Mouse (Mus musculus): ENCODE measurements at regions not wholly inside any gene's neighbourhood (a gene's known extent, or its start where the extent isn't known, plus 50 kb on each side); places are given as distances from the start of the nearest gene placed in this dataset.

GRCm38 (mm10) chr7:135844018-135844417 is 127.9 kb upstream of the Mki67 start:
- 63% methylated on average over 5 of the region's 5 CpGs for WGBS
- H3K27me3 ChIP-seq (replicated peaks; ENCODE audit: control insufficient read depth, insufficient read depth, low read length), result no peaks in the 10 kb centered on the region
- H3K27ac ChIP-seq (ENCODE audit: insufficient read depth, low read depth, low read length), result no peak overlapping the region
- no peak for DNase-seq
- H3K4me3 ChIP-seq (ENCODE audit: insufficient read depth, low read depth, low read length), result no peak overlapping the region
- no peaks in the 10 kb centered on the region for H3K4me1 ChIP-seq (ENCODE audit: control insufficient read depth, insufficient read depth, low read length)
- no peaks in the 10 kb centered on the region for H3K36me3 ChIP-seq (ENCODE audit: control insufficient read depth, insufficient read depth, low read length)
- no peak for TF ChIP-seq POLR2A (IDR thresholded peaks at IDR 0.05; ENCODE audit: low read depth, low read length)
- no peak for TF ChIP-seq CTCF (conservative IDR thresholded peaks at IDR 0.05; ENCODE audit: insufficient read depth, insufficient read length, low read depth, low read length)

GRCm38 (mm10) chr7:135847304-135847703 is 131.1 kb upstream of the Mki67 start:
- no peak for TF ChIP-seq CTCF (conservative IDR thresholded peaks at IDR 0.05; ENCODE audit: insufficient read depth, insufficient read length, low read depth, low read length)
- TF ChIP-seq POLR2A (IDR thresholded peaks at IDR 0.05; ENCODE audit: low read depth, low read length), result no peak
- no peaks in the 10 kb centered on the region for H3K4me1 ChIP-seq (ENCODE audit: control insufficient read depth, insufficient read depth, low read length)
- 57% methylated on average over 9 of the region's 9 CpGs for WGBS
- H3K4me3 ChIP-seq (ENCODE audit: insufficient read depth, low read depth, low read length), result no peak overlapping the region
- DNase-seq, result no peak
- H3K36me3 ChIP-seq (ENCODE audit: control insufficient read depth, insufficient read depth, low read length), result no peaks in the 10 kb centered on the region
- H3K27ac ChIP-seq (ENCODE audit: insufficient read depth, low read depth, low read length), result no peak overlapping the region
- no peaks in the 10 kb centered on the region for H3K27me3 ChIP-seq (replicated peaks; ENCODE audit: control insufficient read depth, insufficient read depth, low read length)

GRCm38 (mm10) chr7:135848170-135848569 is 132.0 kb upstream of the Mki67 start:
- Histone ChIP-seq H3K4me3 (ENCODE audit: insufficient read depth, low read depth, low read length) (no peak overlapping the region), H3K27me3 (replicated peaks; ENCODE audit: control insufficient read depth, insufficient read depth, low read length) (no peaks in the 10 kb centered on the region), H3K4me1 (ENCODE audit: control insufficient read depth, insufficient read depth, low read length) (no peaks in the 10 kb centered on the region), H3K36me3 (ENCODE audit: control insufficient read depth, insufficient read depth, low read length) (no peaks in the 10 kb centered on the region), H3K27ac (ENCODE audit: insufficient read depth, low read depth, low read length) (no peak overlapping the region)
- DNase-seq, result peak; percentile 17
- 52% methylated on average over 4 of the region's 4 CpGs for WGBS
- TF ChIP-seq CTCF (conservative IDR thresholded peaks at IDR 0.05; ENCODE audit: insufficient read depth, insufficient read length, low read depth, low read length) (no peak), POLR2A (IDR thresholded peaks at IDR 0.05; ENCODE audit: low read depth, low read length) (no peak)

GRCm38 (mm10) chr7:135848833-135849232 is 132.7 kb upstream of the Mki67 start:
- 63% methylated on average over 5 of the region's 5 CpGs for WGBS
- TF ChIP-seq POLR2A (IDR thresholded peaks at IDR 0.05; ENCODE audit: low read depth, low read length) (no peak), CTCF (conservative IDR thresholded peaks at IDR 0.05; ENCODE audit: insufficient read depth, insufficient read length, low read depth, low read length) (no peak)
- Histone ChIP-seq H3K36me3 (ENCODE audit: control insufficient read depth, insufficient read depth, low read length) (no peaks in the 10 kb centered on the region), H3K4me1 (ENCODE audit: control insufficient read depth, insufficient read depth, low read length) (no peaks in the 10 kb centered on the region), H3K27me3 (replicated peaks; ENCODE audit: control insufficient read depth, insufficient read depth, low read length) (no peaks in the 10 kb centered on the region), H3K27ac (ENCODE audit: insufficient read depth, low read depth, low read length) (no peak overlapping the region), H3K4me3 (ENCODE audit: insufficient read depth, low read depth, low read length) (no peak overlapping the region)
- no peak for DNase-seq

- Histone ChIP-seq H3K36me3 (ENCODE audit: control insufficient read depth, insufficient read depth, low read length) (no peaks in the 10 kb centered on the region), H3K4me3 (ENCODE audit: insufficient read depth, low read depth, low read length) (no peak overlapping the region), H3K27ac (ENCODE audit: insufficient read depth, low read depth, low read length) (no peak overlapping the region), H3K4me1 (ENCODE audit: control insufficient read depth, insufficient read depth, low read length) (no peaks in the 10 kb centered on the region), H3K27me3 (replicated peaks; ENCODE audit: control insufficient read depth, insufficient read depth, low read length) (no peaks in the 10 kb centered on the region)
- no peak for DNase-seq
- WGBS, result 12% methylated on average over 39 of the region's 39 CpGs
- no peak for TF ChIP-seq POLR2A (IDR thresholded peaks at IDR 0.05; ENCODE audit: low read depth, low read length)
- TF ChIP-seq CTCF (conservative IDR thresholded peaks at IDR 0.05; ENCODE audit: insufficient read depth, insufficient read length, low read depth, low read length), result no peak
These were observed 137.1 kb upstream of the Mki67 start for GRCm38 (mm10) chr7:135853127-135853813.

GRCm38 (mm10) chr7:135853814-135854324 is 137.7 kb upstream of the Mki67 start:
- H3K36me3 ChIP-seq (ENCODE audit: control insufficient read depth, insufficient read depth, low read length), result no peaks in the 10 kb centered on the region
- no peak overlapping the region for H3K27ac ChIP-seq (ENCODE audit: insufficient read depth, low read depth, low read length)
- H3K4me1 ChIP-seq (ENCODE audit: control insufficient read depth, insufficient read depth, low read length), result no peaks in the 10 kb centered on the region
- WGBS, result 39% methylated on average over 10 of the region's 10 CpGs
- H3K27me3 ChIP-seq (replicated peaks; ENCODE audit: control insufficient read depth, insufficient read depth, low read length), result no peaks in the 10 kb centered on the region
- DNase-seq, result no peak
- TF ChIP-seq POLR2A (IDR thresholded peaks at IDR 0.05; ENCODE audit: low read depth, low read length) (no peak), CTCF (conservative IDR thresholded peaks at IDR 0.05; ENCODE audit: insufficient read depth, insufficient read length, low read depth, low read length) (no peak)
- no peak overlapping the region for H3K4me3 ChIP-seq (ENCODE audit: insufficient read depth, low read depth, low read length)

- H3K4me1 ChIP-seq (ENCODE audit: control insufficient read depth, insufficient read depth, low read length), result no peaks in the 10 kb centered on the region
- no peak overlapping the region for H3K27ac ChIP-seq (ENCODE audit: insufficient read depth, low read depth, low read length)
- no peaks in the 10 kb centered on the region for H3K36me3 ChIP-seq (ENCODE audit: control insufficient read depth, insufficient read depth, low read length)
- no peaks in the 10 kb centered on the region for H3K27me3 ChIP-seq (replicated peaks; ENCODE audit: control insufficient read depth, insufficient read depth, low read length)
- 36% methylated on average over 4 of the region's 4 CpGs for WGBS
- no peak for DNase-seq
- no peak overlapping the region for H3K4me3 ChIP-seq (ENCODE audit: insufficient read depth, low read depth, low read length)
- TF ChIP-seq POLR2A (IDR thresholded peaks at IDR 0.05; ENCODE audit: low read depth, low read length) (no peak), CTCF (conservative IDR thresholded peaks at IDR 0.05; ENCODE audit: insufficient read depth, insufficient read length, low read depth, low read length) (no peak)
These were observed 144.1 kb upstream of the Mki67 start for GRCm38 (mm10) chr7:135860288-135860687.
